Mouse (Mus musculus) liver (tissue): Measurements from ENCODE around the gene Map7d3.

Source experiments
- DNase-seq: peaks from one replicate; pipeline ENCODE4 v3.0.0-alpha.2; 2020; ENCODE audit warnings: mixed read lengths

Map7d3 gene

GRCm38 (mm10) chrX:56821765-56822603 lies at the start of gene Map7d3:
Gene Map7d3 (minus strand): TSS chrX:56822326.
- peak; percentile 46 for DNase-seq

DNA sequence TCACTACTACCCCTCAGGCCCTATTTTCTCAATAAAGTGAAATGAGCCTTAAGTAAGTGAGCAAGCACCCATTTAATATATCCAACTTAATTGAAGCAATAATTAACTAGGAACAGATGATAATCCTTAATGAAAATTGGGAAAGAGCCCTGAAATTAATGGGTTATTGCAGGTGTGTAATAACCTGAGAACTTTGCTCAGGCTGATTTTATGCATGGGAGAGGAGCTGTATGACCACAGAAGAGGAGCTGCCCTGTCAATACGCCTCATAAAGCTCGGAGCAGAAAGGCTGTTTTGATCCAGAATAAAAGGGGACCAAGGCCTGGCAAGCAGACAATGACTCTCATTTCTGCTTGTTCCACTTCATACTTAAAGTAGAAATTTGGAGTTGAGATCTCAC lies 47.7 kb upstream of the Map7d3 start, which contains the start of gene Adgrg4:
Gene Adgrg4, plus strand, starts transcription at position 301 of the 400 bp plus-strand sequence.
- no peak for DNase-seq

GRCm38 (mm10) chrX:56841255-56841654 lies 19.1 kb upstream of the Map7d3 start:
- DNase-seq: no peak

GRCm38 (mm10) chrX:56839369-56839768 lies 17.2 kb upstream of the Map7d3 start:
- DNase-seq: peak; percentile 19

GRCm38 (mm10) chrX:56835842-56836241 lies 13.7 kb upstream of the Map7d3 start:
- DNase-seq: no peak

GRCm38 (mm10) chrX:56827492-56827891 lies 5.4 kb upstream of the Map7d3 start:
- DNase-seq: no peak

GRCm38 (mm10) chrX:56791268-56791667 lies 30.9 kb downstream of the Map7d3 start:
- DNase-seq: peak; percentile 47

GRCm38 (mm10) chrX:56790591-56790990 lies 31.5 kb downstream of the Map7d3 start:
- no peak for DNase-seq

DNA sequence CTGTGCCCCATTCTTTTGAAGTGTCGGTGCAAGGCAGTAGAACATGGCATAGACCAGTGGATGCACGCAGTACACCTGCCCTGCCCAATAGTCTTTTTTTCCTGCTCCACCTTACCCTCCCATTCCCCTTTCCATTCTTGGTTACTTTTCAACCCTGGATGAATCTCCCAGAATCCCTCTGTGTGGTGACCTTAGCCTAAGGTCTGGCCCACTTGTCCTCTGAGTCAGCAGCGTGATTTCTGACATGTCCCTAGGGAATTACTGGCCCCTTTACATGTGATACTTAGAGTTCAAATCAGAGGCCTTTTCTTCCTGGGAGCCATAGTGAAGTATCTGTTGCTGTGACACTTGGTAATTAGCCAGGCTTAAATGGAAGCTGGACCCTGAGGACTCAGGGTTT lies 34.6 kb downstream of the Map7d3 start:
- no peak for DNase-seq

DNA sequence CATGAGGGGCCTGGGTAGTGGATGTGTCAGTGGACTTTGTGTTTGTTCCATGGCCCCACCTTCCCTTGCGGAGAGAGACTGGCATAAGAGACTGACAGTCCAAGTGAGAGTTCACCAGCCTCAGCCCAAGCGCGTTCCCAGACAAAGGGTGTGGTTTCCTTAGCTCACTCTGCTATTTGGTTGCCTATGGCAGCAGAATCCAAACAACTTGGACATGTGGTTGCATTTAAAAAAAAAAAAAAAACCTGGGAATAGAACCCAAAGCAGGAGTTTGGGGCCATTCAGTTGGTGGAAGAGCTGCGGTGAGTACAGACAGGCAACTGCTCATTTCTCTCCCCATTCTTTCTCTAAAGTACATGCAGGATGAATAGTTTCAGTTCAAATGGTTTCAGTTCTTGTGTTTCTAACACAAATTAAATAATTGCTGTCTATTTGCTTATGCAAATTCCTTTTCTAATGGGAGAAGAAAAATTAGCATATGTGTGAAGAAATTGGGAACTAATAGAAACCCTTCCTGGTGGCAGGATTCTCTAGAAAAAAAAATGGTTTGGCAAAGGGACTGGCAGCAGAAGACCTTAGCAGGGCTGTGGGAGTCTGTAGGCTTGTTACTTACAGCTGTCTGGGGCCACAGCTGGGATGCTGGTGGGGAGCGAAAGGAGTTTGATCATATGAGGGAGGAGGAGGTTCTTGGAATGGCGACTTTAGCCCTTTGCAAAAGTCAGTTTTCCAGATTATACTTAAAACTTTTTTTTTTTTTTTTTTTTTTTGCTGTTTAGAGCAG lies 35.7 kb downstream of the Map7d3 start:
- DNase-seq: no peak

GRCm38 (mm10) chrX:56773329-56773728 lies 48.8 kb downstream of the Map7d3 start:
- DNase-seq: no peak

- DNase-seq: no peak
These were observed 50.4 kb downstream of the Map7d3 start for GRCm38 (mm10) chrX:56771751-56772150.

GRCm38 (mm10) chrX:56769838-56770237 lies 52.3 kb downstream of the Map7d3 start:
- no peak for DNase-seq

DNA sequence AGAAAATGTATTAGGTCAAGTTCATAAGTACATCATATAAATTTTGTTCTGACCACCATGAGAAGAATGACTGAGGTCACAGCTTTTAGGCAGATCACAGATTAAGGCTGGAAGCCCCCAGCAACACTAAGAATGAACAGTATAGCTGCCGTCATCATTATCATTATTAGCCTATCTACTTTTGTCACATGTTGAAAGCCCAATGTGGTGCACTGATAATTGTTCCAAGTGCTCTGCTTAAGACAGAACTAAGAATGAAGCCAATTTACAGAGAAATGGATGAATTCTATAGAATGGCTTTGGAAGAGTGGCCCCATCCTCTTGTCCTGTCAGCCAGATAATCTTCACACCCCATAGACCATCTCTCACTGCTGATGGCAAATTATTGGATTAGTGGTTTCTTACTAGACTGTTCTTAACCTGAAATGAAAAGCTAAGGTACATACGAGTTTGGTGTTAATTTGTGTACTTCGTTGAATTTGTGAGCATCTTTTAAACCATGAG lies 61.8 kb downstream of the Map7d3 start:
- DNase-seq: no peak

GRCm38 (mm10) chrX:56756352-56756751 lies 65.8 kb downstream of the Map7d3 start:
- DNase-seq: peak; percentile 33

GRCm38 (mm10) chrX:56755646-56756045 lies 66.5 kb downstream of the Map7d3 start:
- DNase-seq: peak; percentile 49

DNA sequence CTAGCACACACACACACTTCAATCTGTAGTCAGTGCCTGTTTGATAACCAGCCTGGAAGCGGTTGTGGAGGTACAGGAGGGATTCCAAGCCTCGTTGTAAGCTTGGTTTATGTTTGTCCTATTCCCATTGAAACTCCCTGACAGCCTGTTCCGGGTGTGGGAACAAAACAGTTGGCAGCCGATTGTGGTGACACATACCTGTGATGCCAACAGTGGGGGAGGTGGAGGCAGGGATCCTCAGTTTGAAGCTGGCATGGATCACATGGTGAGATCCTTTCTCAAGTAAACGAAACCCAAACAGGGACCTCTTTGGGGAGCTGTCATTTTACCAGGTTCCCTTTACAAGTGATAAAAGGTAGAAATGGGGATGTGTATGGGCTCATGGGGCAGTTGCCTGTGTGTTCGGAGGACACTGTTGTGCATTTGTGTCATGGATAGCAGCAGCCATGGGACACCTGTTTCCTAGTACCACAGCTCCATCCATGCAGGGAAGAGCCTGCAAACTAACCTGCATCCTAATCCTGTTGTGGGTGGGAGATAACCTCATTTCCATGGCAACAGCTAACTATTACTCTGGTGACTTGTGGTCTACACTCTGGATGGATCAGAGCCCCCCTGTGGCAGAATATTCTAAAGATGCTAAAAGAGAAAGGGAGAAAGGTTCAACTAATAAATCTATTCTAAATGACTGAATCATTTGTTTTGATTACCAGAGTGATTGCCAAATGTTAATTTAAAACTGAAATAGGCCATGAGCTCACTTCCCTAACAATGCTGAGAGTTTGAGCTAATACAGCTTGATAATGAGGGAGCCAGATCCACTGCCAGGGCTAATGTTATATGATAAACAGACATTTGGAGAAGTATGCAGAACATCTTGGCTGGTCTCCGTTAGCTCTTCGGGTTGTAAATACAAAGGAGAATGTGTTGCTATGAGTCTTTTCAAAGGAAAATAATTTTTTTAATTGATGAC lies 68.5 kb downstream of the Map7d3 start:
- DNase-seq: no peak

- no peak for DNase-seq
These were observed 70.0 kb downstream of the Map7d3 start for GRCm38 (mm10) chrX:56752144-56752543.

DNA sequence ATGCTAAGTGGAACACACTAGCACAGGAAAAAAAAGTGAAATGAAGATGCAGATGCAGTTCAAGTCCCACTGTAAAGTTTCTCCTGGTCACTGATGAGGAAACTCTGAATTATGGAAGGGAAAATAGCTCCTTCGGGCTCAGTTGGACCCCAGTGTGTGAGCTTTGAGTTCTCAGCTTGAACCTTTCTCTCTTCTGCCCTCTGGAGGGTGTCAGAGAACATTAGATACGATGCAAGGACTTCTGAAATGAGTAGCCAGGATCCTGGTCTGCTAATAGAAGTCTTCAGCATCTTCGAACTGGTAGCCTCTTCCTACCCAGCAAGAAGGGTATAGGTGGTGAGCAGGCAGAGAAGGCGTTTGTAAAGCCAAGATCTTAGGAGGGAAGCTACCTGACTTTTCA lies 70.6 kb downstream of the Map7d3 start:
- DNase-seq: no peak
